Mouse (Mus musculus) erythroblast, embryonic 14.5 days (primary cell): ENCODE data around the gene Kcnq2.

Experiments used
- GATA1 ChIP-seq: IDR thresholded peaks from 2 replicates; pipeline ENCODE4 v1.6.1; 2012; ENCODE audit warnings: low read length, inconsistent platforms, mixed read lengths
- TAL1 ChIP-seq: IDR thresholded peaks from 3 replicates; pipeline ENCODE4 v1.6.1; 2012; ENCODE audit warnings: low read length, inconsistent platforms, mixed read lengths

DNA sequence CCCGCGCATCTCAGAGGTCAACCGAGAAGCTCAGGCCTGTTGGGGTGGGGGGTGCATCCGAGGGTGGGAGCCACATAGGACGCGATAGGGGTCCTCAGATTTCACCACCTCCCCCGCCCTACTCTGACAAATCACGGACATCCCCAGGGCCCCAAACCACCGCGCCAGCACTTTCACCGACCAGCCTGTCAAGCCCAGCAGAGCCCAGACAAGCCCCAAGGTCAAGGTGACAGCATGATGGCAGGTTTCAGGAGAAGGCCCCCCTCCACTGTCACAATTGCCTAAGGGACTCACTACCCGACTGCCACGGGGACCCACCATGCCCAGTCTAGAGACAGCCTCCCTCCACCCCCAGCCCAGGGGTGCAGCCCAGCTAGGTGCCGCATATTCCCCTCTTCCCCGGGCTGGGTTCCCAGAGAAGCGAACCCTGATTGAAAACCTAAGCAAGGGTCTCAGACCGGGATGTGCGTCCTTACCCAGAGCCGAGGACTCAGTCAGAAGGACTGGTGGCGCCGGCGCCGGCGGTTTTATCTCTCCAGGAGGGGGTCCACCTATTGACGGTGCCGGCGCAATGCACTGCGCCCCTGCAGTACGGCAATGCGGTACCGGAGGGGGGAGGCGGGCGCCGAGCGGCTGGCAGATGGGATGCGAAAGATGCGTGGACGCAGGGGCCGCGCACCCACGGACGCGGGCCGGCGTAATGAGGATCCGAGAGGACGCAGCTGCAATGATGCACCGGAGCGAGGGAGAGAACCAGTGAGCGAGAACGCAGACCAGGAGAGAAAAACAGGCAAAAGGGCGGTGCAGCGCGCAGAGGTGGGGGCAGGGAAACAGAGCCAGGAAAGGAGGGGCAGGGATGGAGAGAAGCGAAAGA, 21.4 kb upstream of the Kcnq2 start, which contains the start of gene Eef1a2:
- TF ChIP-seq TAL1 (no peak), GATA1 (no peak)
